Mouse (Mus musculus) kidney, postnatal 25 days (tissue): Measurements from ENCODE around the gene Folr2.

Source experiments
- DNase-seq, 2 experiments: peaks; one replicate each; pipeline ENCODE4 v3.0.0; 2021; ENCODE audit warnings: mixed read lengths in 2 of 2

Folr2 gene

GRCm38 (mm10) chr7:101857094-101857493, at the start of gene Folr2:
Gene Folr2 (minus strand): TSS chr7:101857194.
- peak in 1 of 2 experiments; percentile 2 for DNase-seq

DNA sequence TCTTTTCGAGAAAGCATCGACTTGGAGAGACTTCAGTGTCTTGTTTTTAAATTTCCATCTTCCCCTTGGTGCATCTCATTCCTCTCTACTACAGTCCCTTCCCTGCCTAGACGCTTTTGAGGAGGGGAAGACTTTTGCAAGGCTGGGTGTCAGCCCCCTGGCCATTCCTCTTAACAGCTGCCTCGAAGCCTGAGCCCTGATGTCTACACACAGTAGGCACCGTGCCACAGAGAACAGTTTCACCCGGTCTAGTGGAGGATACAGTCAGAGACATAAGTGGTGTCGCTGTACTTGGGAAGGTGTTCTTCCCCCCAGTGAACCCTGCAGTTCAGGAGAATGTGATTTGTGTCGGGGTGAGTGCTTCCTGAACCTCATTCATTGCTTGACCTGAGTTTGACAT, 49.7 kb upstream of the Folr2 start:
- DNase-seq: peak in 1 of 2 experiments; percentile 53

GRCm38 (mm10) chr7:101906287-101906681, 49.3 kb upstream of the Folr2 start, which contains the start of gene Tomt:
Gene Tomt (minus strand): TSS chr7:101906359.
- no peak for DNase-seq

DNA sequence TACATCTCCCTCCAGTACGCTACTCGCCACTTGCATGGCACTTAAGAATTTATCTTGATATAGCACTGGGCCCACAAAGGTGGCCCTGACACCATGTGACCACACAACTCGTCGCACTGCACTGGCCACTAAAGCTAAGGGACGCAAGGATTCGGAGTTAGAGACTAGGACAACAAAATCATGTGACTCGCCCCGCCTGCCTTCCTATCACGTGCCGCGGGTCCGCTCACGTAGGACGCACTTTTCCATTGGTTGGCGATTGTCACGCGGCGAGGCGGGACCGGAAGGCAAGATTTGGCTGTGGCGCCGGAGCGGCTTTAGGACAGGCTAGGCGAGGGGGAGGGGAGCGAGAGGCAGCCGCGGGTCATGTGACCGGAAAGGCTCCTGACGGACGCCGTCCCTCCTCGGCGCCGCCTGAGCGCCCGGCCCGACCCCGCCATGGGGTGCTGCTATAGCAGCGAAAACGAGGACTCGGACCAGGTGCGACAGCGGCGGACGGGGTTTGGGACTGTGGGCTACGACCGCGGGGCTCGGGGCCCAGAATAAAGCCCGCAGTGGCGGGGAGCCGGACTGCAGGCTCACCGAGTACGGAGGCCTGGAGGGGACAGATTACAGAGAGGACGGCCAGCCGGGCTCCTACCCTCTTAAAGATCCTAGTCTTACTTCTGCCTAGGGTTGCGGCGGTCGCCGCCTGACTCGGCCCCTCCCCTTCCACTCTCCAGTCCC, 48.7 kb upstream of the Folr2 start, which contains the start of gene Lamtor1:
Gene Lamtor1 (plus strand): TSS at position 344 of the 726 bp plus-strand sequence.
- DNase-seq: peak; percentile 100

GRCm38 (mm10) chr7:101902846-101903245, 45.9 kb upstream of the Folr2 start:
- no peak for DNase-seq

DNA sequence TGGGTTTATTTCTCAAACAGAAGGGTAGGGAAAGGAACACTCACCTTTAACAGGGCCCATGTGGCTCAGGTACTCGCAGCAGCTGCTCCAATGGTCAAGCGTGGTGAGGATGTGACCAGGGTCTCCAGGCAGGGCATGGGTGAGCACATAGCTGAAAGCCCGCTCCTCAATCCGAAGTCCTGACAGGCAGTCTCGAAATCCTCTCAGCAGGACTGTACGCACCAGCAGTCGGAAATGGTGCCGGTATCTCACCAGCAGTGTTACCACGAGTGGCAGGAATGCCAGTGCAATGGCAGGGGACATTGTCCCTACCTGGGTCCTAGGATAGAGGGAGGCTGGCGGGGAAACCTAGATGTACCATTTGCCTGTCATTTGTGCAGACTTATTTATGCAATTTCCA, 45.0 kb upstream of the Folr2 start:
- DNase-seq: no peak

- DNase-seq: no peak
These were observed 43.5 kb upstream of the Folr2 start for GRCm38 (mm10) chr7:101900331-101901097.

DNA sequence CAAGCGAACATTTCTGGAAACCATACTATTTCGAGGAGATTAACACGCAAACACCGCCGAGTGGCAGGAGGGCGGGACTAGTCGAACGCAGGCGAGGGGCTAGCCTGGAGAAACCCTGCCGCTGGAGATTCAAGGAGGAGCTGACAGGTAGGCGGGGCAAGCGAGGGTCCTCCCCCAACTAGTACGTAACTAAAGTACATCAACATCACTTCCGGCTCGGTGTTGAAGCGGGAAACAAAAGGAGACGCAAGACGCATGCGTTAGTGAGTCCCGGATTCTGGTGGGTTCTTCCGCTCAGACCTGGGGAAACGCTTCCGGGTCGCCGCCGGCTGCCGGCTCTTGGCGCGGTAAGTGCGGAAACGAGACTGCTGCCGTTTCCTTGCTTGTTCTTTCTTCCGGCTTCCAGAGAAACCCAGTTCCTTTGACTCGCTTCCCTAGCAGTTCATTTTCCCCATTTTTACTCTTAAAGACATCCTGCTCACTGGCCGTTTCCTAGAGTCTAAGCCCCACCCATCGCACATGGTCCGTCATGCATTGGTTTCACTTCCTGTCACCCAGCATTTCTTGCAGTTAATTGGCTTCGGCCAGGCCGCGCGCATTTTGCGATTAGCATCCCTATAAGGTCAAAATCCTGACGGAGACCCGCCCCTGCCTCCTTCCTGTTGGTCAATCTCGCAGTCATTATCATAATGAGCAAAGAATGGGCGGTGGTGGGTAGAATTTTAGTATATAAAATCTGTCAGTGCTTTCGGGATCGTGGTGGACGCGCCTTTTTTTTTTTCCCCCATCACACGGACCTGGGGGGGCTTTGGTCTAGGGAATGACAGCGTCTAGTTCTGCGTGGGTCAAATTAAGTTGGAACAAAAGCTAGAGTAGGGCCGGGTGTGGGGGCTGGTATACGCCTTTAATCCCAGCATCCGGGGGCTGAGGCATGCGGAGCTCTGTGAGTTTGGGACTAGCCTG, 39.4 kb upstream of the Folr2 start:
- DNase-seq: peak; percentile 99

- DNase-seq: no peak
These were observed 38.7 kb upstream of the Folr2 start for GRCm38 (mm10) chr7:101895695-101896094.

- peak in 1 of 2 experiments; percentile 3 for DNase-seq
These were observed 31.5 kb upstream of the Folr2 start for GRCm38 (mm10) chr7:101888460-101888859.

DNA sequence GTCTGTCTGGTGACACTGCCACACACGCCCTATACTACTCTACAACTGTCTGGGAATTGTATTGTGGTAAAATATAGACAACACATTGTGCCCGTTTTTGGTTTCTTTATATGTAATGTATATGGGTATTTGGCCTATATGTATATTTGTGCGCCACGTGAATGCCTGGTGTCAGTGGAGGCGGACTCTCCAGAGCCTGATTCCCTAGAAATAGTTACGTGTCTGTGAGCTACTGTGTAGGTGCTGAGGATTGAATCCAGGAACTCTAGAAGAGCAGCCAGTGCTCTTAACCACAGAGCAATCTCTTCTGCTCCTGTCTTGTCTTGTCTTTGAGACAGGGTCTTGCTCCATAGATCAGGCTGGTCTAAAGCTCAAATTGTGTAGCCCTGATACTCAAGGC, 29.3 kb upstream of the Folr2 start:
- no peak for DNase-seq

DNA sequence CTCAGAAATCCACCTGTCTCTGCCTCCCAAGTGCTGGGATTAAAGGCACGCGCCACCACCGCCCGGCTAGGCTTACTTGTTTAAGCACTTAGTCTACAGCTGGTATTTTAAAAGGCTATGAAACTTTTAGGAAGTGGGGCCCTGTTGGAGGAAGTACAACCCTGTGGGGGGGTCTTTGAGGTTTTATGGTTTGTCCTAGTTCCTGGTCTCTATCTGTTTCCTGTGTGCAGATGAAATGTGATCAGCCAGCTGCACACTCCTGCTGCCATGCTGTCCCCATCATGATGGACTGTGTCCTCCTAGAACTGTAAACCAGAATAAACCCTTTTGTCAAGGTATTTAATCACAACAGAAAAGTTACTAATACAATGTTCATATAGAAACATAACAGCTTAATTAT, 27.2 kb upstream of the Folr2 start:
- no peak for DNase-seq

GRCm38 (mm10) chr7:101882413-101883154, 25.6 kb upstream of the Folr2 start:
- DNase-seq: peak; percentile 43 to 75

- DNase-seq: no peak
These were observed 23.9 kb upstream of the Folr2 start for GRCm38 (mm10) chr7:101880855-101881254.

DNA sequence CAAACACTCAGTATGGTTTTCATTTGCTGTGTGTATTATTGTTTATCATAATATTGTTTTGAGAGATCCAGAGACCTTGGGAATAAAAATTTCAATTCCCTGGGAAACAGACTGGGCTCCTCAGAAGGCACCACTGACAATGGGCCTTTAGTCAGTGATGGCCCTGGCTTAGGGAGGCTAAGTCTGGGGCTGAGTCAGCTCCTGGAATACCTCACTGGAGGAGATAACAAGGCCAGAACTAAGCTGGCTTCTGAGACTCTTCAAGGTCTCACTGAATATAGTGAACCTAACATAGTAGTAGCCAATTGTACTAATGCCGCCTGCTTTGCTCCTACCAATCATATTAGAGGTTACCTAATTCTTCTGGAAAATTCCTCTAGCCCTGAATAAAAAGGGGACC, 19.0 kb upstream of the Folr2 start:
- DNase-seq: peak in 1 of 2 experiments; percentile 4

DNA sequence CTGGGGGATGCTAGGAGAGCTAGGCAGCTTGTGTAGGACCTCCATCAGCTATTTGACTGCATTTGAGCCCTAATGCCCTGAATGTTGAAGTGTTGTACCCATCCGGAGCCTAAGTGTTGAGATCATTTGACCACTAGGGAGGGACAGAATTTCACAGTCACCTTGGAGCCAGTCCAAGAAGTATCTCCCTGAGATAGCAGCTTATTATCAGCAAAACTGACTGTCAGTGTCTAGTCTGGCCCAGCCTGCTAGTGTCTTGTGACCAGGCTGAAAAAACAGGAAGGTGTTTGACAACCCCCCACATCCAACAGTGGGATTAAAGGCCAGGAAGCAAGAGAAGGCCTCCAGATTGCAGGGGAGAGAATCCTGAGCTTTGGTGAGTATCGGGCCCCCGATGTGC, 14.3 kb upstream of the Folr2 start:
- DNase-seq: peak in 1 of 2 experiments; percentile 40

DNA sequence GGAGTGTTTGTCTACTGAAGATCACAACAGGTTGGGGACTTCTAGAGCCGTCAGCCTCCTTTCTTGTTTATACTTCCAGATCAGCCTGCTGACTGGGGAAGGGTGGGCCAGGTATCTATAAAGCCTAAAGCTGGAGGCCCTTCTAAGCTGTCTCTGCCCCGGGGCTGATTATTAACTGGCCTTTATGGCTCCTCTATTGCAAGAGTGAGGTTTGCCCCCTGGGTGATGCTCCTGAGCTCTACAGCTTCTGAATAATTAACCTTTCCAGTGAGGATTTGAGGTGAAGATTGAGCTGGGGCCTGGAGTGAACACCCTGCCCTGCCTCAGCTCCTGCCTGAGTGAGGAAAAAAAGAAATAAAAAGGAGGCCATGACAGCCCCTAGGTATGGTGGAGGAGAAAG, 13.6 kb upstream of the Folr2 start, which contains the start of gene Folr1:
Gene Folr1 (minus strand): TSS at position 160 of the 400 bp plus-strand sequence.
- DNase-seq: peak; percentile 70 to 84

DNA sequence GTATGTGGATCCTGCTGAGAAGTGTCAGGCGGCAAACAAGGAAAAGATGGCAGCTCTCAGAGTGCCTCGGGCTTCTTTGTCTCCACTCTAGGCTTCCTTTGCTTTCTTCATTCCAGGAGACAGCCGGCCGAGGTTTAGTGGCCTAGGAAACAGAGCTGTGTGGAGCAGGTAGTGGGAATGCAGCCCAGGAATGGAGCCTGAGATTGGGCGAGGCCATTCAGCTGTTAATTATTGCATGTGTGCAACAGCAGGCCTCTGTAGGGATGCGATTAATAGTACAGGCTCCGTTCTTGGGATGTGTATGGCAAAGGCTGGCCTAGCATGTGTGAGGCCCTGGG, 12.1 kb upstream of the Folr2 start:
- peak; percentile 51 to 62 for DNase-seq

- peak; percentile 63 to 81 for DNase-seq
These were observed 11.5 kb upstream of the Folr2 start for GRCm38 (mm10) chr7:101868241-101869162.

DNA sequence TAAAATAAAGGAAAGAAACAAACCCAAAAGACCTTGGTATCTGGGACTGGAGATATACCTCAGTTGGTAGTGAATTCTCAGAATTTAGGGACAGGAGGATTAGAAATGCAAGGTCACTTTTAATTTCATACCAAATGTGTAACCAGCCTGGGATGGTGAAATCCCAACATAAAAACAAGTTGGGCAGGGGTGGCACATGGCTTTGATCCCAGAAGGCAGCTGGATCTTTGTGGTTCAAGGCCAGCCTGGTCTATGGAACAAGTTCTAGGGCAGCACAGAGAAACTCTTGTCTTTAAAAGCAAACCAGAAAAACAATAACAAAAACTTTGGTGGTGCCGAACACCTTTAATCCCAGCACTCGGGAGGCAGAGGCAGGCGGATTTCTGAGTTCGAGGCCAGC, 10.5 kb upstream of the Folr2 start:
- peak in 1 of 2 experiments; percentile 2 for DNase-seq
